Mouse (Mus musculus): ENCODE measurements around the gene Fgr. TPM values are rescaled to one million over a fixed set of nuclear protein-coding genes. Genes with fewer than 3 reads are reported as not detected.
"Not testable (repeated sequence)": the region's sequence is repeated elsewhere in the genome, so short reads cannot be mapped to it uniquely, and the experiment has no call there.

Gene Fgr
- polyA plus RNA-seq, 1 experiment from 2014 or later, result 0.19 TPM

DNA sequence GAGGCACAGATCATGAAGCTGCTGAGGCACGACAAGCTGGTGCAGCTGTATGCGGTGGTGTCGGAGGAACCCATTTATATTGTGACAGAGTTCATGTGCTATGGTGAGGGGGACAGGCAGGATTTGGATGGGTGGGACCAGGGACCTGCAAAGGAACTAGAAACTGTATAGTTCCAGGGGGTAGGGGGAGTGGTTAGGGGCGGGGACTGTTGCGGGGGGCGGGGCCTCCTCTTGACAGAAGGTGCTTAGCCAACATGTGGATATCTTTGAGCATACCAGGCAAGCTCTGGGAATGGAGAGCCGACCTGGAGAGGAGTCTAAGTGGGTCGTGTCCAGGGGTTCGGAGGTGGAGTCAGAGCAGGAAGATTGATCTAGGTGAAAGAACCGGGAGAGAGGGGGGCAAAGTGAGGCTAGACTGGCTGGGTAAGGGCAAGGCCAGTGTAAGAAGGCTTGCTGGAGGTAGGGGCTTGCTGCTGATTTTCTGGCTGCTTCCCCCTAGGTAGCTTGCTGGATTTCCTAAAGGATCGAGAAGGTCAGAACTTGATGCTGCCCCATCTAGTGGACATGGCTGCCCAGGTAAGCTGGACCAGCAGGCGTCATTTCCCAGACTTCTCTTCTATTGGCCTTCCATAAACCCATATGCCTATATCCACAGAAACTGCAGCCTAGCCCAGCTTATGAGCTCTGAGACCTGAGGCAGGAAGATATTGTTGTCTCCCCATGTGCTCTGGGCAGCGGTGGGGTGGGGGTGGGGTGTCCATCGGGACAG lies 23.8 kb downstream of the Fgr start:
- 0 out of 2 replicates have a peak, but pooled peaks cover 3% of the 10 kb centered on the region for H3K27me3 ChIP-seq (replicated peaks)
- no peaks in the 10 kb centered on the region for H3K36me3 ChIP-seq
- no peak for ATAC-seq (ENCODE audit: insufficient number of reproducible peaks, low FRiP score)
- H3K4me2 ChIP-seq, result no peak overlapping the region
- H3K4me3 ChIP-seq, result no peak overlapping the region
- no peak overlapping the region for H3K27ac ChIP-seq (ENCODE audit: poor library complexity, severe bottlenecking)
- H3K9me3 ChIP-seq (replicated peaks), result no peaks in the 10 kb centered on the region
- no peak overlapping the region for H3K9ac ChIP-seq
- WGBS, result 42% methylated on average over 14 of the region's 14 CpGs
- H3K4me1 ChIP-seq (replicated peaks), result peaks cover 9% of the 10 kb centered on the region

GRCm38 (mm10) chr4:133002896-133003295 lies 29.0 kb downstream of the Fgr start:
- peak; percentile 46 for ATAC-seq (ENCODE audit: insufficient number of reproducible peaks, low FRiP score)
- no peak overlapping the region for H3K9ac ChIP-seq

DNA sequence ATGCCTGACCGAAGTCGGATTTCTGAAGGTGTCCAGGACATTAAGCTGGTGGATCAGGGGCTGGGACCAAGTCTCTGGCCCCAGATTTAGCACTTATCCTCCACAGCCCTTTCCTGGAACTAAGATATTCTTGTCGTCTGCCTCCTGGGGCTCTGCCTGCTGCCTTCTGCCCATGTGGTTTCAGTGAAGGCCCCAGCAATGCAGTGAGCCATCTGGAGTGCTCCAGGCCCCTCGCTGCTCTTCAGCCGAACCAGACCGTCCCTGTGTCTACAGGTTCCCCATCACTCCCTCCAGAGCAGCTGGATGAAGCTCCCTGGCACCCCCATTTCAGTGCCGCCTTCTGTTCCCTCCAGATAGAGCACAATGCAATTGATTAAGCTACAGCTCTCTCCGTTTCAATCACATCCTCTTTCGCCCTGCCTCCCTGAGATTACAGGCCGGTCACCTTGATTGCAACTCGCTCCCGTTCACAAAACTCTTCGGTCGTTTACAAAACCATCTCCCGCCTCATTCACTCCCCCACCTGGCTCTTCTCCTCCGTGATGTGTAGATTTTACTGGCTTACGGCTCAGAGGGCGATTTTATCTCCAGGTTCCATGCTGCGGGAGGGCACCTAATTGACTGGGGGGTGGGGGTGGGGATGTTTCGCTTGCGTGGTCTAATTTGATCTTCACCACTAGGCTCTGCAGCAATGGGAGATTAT lies 29.6 kb downstream of the Fgr start:
- no peak for ATAC-seq (ENCODE audit: insufficient number of reproducible peaks, low FRiP score)
- no peak overlapping the region for H3K4me3 ChIP-seq
- no peaks in the 10 kb centered on the region for H3K9me3 ChIP-seq (replicated peaks)
- H3K9ac ChIP-seq, result peak overlapping the region; percentile 19; the same call in 1 of the 2 replicates
- no peaks in the 10 kb centered on the region for H3K36me3 ChIP-seq
- H3K4me1 ChIP-seq (replicated peaks), result peaks cover 36% of the 10 kb centered on the region
- H3K4me2 ChIP-seq, result peak overlapping the region; percentile 31
- 0 out of 2 replicates have a peak, but pooled peaks cover 3% of the 10 kb centered on the region for H3K27me3 ChIP-seq (replicated peaks)
- peak overlapping the region; percentile 89 for H3K27ac ChIP-seq (ENCODE audit: poor library complexity, severe bottlenecking)
- WGBS, result 21% methylated on average over 21 of the region's 21 CpGs

More at GRCm38 (mm10) chr4:133002896-133003295, 29.0 kb downstream of the Fgr start:
- no peaks in the 10 kb centered on the region for H3K36me3 ChIP-seq
- no peaks in the 10 kb centered on the region for H3K9me3 ChIP-seq (replicated peaks)
- H3K4me2 ChIP-seq, result peak overlapping the region; percentile 31
- peak overlapping the region; percentile 89 for H3K27ac ChIP-seq (ENCODE audit: poor library complexity, severe bottlenecking)
- peaks cover 32% of the 10 kb centered on the region for H3K4me1 ChIP-seq (replicated peaks)
- 0 out of 2 replicates have a peak, but pooled peaks cover 3% of the 10 kb centered on the region for H3K27me3 ChIP-seq (replicated peaks)
- WGBS, result 11% methylated on average over 10 of the region's 10 CpGs
- H3K4me3 ChIP-seq, result no peak overlapping the region

GRCm38 (mm10) chr4:133005233-133005632 lies 31.3 kb downstream of the Fgr start:
- 4% methylated on average over 3 of the region's 3 CpGs for WGBS

GRCm38 (mm10) chr4:133005885-133006451 lies 32.1 kb downstream of the Fgr start:
- ATAC-seq (ENCODE audit: insufficient number of reproducible peaks, low FRiP score); H3K36me3 ChIP-seq; H3K27ac ChIP-seq (ENCODE audit: poor library complexity, severe bottlenecking); H3K27me3 ChIP-seq (replicated peaks); H3K4me3 ChIP-seq; H3K9me3 ChIP-seq (replicated peaks); H3K4me2 ChIP-seq; H3K9ac ChIP-seq: not testable (repeated sequence)
- 55% methylated on average over 6 of the region's 6 CpGs for WGBS
- peaks cover 42% of the 10 kb centered on the region for H3K4me1 ChIP-seq (replicated peaks)

More at GRCm38 (mm10) chr4:133005233-133005632, 31.3 kb downstream of the Fgr start:
- no peak overlapping the region for H3K9ac ChIP-seq
- H3K9me3 ChIP-seq (replicated peaks), result no peaks in the 10 kb centered on the region
- H3K36me3 ChIP-seq, result no peaks in the 10 kb centered on the region
- ATAC-seq (ENCODE audit: insufficient number of reproducible peaks, low FRiP score), result no peak
- no peak overlapping the region for H3K27ac ChIP-seq (ENCODE audit: poor library complexity, severe bottlenecking)
- H3K27me3 ChIP-seq (replicated peaks), result peaks cover 7% of the 10 kb centered on the region; the same call in 1 of the 2 replicates
- H3K4me1 ChIP-seq (replicated peaks), result peaks cover 39% of the 10 kb centered on the region
- no peak overlapping the region for H3K4me2 ChIP-seq
- no peak overlapping the region for H3K4me3 ChIP-seq

- WGBS, result 22% methylated on average over 15 of the region's 15 CpGs
- Histone ChIP-seq H3K27ac (ENCODE audit: poor library complexity, severe bottlenecking) (0 out of 2 replicates have a peak overlapping the region, but pooled peaks have one; percentile 35), H3K4me1 (replicated peaks) (peaks cover 34% of the 10 kb centered on the region), H3K9ac (peak overlapping the region; percentile 37; the same call in 1 of the 2 replicates), H3K4me2 (no peak overlapping the region), H3K4me3 (no peak overlapping the region), H3K9me3 (replicated peaks) (no peaks in the 10 kb centered on the region), H3K27me3 (replicated peaks) (peaks cover 7% of the 10 kb centered on the region; the same call in 1 of the 2 replicates), H3K36me3 (no peaks in the 10 kb centered on the region)
- no peak for ATAC-seq (ENCODE audit: insufficient number of reproducible peaks, low FRiP score)
These were observed 33.9 kb downstream of the Fgr start for GRCm38 (mm10) chr4:133007513-133008380.

DNA sequence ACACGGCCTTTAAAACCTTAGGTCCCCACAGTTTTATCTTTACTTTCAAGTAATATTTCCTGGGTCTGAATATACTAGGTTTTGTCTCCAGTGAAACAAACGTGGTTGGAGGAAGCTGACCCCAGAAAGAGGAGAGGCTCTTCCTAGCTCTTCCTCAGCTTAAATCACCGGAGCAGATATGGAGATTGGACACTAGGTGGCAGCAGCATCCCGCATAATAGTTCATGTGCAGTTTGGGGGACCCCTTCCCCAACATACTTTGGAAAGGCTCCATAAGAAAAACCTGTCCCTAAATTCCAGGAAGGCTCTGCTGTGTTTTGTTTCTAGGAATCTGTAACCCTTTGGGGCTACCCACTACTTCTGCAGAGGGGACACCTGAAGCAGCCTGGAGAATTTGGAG lies 35.2 kb downstream of the Fgr start:
- Histone ChIP-seq H3K9ac (no peak overlapping the region), H3K4me1 (replicated peaks) (peaks cover 34% of the 10 kb centered on the region), H3K27me3 (replicated peaks) (peaks cover 7% of the 10 kb centered on the region; the same call in 1 of the 2 replicates), H3K9me3 (replicated peaks) (no peaks in the 10 kb centered on the region), H3K36me3 (no peaks in the 10 kb centered on the region), H3K27ac (ENCODE audit: poor library complexity, severe bottlenecking) (no peak overlapping the region), H3K4me3 (no peak overlapping the region), H3K4me2 (no peak overlapping the region)
- 2% methylated on average over 4 of the region's 4 CpGs for WGBS
- ATAC-seq (ENCODE audit: insufficient number of reproducible peaks, low FRiP score), result no peak

DNA sequence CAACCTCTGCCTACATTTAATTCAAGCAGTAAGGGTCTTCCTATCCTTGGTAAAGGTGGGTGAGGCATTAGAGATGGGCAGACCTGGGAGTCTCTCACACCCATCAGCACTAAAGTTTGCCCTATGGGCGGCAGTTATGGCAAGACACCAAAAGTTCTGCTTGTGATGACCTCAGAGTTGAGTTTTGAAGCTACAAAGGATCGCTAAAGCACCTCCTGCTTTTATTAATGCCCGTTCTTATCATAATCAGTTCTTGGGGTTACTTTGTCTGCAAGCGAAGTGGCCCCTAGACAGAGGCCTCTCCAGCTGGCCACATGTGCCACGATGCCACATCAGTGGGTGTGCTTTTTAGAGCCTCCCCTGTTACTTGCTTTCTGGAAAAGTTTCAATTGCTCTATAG lies 35.8 kb downstream of the Fgr start:
- 62% methylated on average over 5 of the region's 5 CpGs for WGBS
- H3K27me3 ChIP-seq (replicated peaks), result peaks cover 7% of the 10 kb centered on the region; the same call in 1 of the 2 replicates
- no peak for ATAC-seq (ENCODE audit: insufficient number of reproducible peaks, low FRiP score)
- no peaks in the 10 kb centered on the region for H3K36me3 ChIP-seq
- H3K4me1 ChIP-seq (replicated peaks), result peaks cover 38% of the 10 kb centered on the region
- no peak overlapping the region for H3K9ac ChIP-seq
- no peak overlapping the region for H3K4me3 ChIP-seq
- H3K9me3 ChIP-seq (replicated peaks), result no peaks in the 10 kb centered on the region
- H3K4me2 ChIP-seq, result no peak overlapping the region
- no peak overlapping the region for H3K27ac ChIP-seq (ENCODE audit: poor library complexity, severe bottlenecking)

GRCm38 (mm10) chr4:133010611-133011010 lies 36.7 kb downstream of the Fgr start:
- ATAC-seq (ENCODE audit: insufficient number of reproducible peaks, low FRiP score), result no peak
- no peaks in the 10 kb centered on the region for H3K9me3 ChIP-seq (replicated peaks)
- 1% methylated on average over 17 of the region's 17 CpGs for WGBS
- H3K36me3 ChIP-seq, result no peaks in the 10 kb centered on the region
- peak overlapping the region; percentile 99 for H3K9ac ChIP-seq
- peak overlapping the region; percentile 90 for H3K4me3 ChIP-seq
- peaks cover 48% of the 10 kb centered on the region for H3K4me1 ChIP-seq (replicated peaks)
- peak overlapping the region; percentile 97 for H3K4me2 ChIP-seq
- peaks cover 7% of the 10 kb centered on the region; the same call in 1 of the 2 replicates for H3K27me3 ChIP-seq (replicated peaks)
- no peak overlapping the region for H3K27ac ChIP-seq (ENCODE audit: poor library complexity, severe bottlenecking)

DNA sequence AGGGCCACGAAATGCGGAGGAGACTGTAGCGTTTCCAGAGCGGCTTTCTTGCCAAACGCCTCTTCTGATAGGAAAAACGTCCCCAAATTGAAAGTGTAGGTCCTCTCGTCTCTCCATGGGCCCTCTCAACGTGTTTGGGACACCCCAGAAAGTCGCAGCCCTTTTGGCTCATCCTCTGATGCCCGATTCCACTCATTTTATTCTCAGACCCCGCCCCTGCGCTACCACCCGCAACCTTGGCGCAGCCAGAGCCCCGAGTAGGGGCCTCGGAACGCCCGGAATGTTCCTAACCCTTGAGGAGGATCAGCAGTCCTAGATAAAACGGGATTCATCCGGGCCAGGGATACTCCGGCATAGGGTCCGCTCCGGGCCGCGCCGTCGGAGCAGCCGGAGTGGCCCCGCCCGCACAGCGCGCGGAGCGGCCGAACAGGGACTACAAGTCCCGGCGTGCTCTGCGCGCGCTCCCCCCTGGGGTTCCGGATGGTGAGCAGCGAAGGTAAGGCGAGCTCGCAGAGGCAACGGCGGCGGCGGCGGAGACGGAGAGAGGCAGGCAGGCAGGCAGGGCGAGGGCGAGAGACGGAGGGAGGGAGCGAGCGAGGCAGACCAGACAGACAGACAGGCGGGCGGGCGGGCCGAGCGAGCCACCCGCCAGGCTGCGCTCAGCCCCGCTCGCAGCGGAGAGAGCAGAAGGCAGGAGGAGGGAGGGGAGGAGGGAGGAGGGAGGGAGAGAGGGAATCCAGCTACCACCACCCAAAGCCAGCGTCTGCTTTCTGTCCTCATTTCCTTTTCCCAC lies 37.3 kb downstream of the Fgr start, which contains the start of gene Ahdc1:
TSS of gene Ahdc1 (plus strand) at position 233 of the 793 bp plus-strand sequence.
- Histone ChIP-seq H3K4me3 (peak within 1 kb of the TSS; percentile 90), H3K4me1 (replicated peaks) (peaks cover 54% of the 10 kb centered on the region), H3K36me3 (no peaks in the 10 kb centered on the region), H3K27me3 (replicated peaks) (peaks cover 7% of the 10 kb centered on the region; the same call in 1 of the 2 replicates), H3K4me2 (peak within 1 kb of the TSS; percentile 97), H3K9me3 (replicated peaks) (no peaks in the 10 kb centered on the region), H3K27ac (ENCODE audit: poor library complexity, severe bottlenecking) (peak within 1 kb of the TSS; percentile 96), H3K9ac (peak within 1 kb of the TSS; percentile 99)
- WGBS, result under 1% methylated on average over 66 of the region's 66 CpGs
- peak; percentile 85 for ATAC-seq (ENCODE audit: insufficient number of reproducible peaks, low FRiP score)

Data from heart, embryonic 12.5 days (tissue).